Mouse (Mus musculus) MEL (cell line): ENCODE data around the gene Olfr809. TPM values are rescaled to one million over a fixed set of nuclear protein-coding genes. Genes with fewer than 3 reads are reported as not detected.

Experiments used
- DNase-seq: peaks from one replicate; pipeline ENCODE4 v3.0.0; 2011; ENCODE audit warnings: low read depth, low spot score
- H3K27ac ChIP-seq: 2 replicates; pipeline ENCODE4 v1.5.1; 2012; ENCODE audit warnings: low read depth, mild to moderate bottlenecking, control low read depth, low read length, moderate library complexity; ENCODE audit not compliant: control insufficient read depth
- H3K27me3 ChIP-seq, 2 experiments: fragments of 150-350 bp in 1 of 2; sonication (generic) in 1 of 2; 2 replicates each; pipeline ENCODE4 v1.6.1; 2012; ENCODE audit warnings: low read length in 2 of 2, mild to moderate bottlenecking in 2 of 2, improper control_type of control experiment in 1 of 2, moderate library complexity in 1 of 2; ENCODE audit not compliant: insufficient read depth in 2 of 2, control insufficient read depth in 1 of 2
- H3K36me3 ChIP-seq, 2 experiments: 2 replicates each; pipeline ENCODE4 v1.6.1; 2012 to 2014; ENCODE audit warnings: low read length in 2 of 2, improper control_type of control experiment in 1 of 2, inconsistent platforms in 1 of 2, mild to moderate bottlenecking in 1 of 2; ENCODE audit not compliant: insufficient read depth in 2 of 2, control insufficient read depth in 1 of 2
- H3K4me1 ChIP-seq, 2 experiments: fragments of 150-350 bp in 1 of 2; sonication (generic) in 1 of 2; 2 replicates each; pipeline ENCODE4 v1.6.1; 2012; ENCODE audit warnings: low read length in 2 of 2, improper control_type of control experiment in 1 of 2, mild to moderate bottlenecking in 1 of 2; ENCODE audit not compliant: insufficient read depth in 2 of 2, control insufficient read depth in 1 of 2
- H3K4me3 ChIP-seq, 2 experiments: fragments of 150-350 bp in 1 of 2; sonication (generic) in 1 of 2; 2 replicates each; pipeline ENCODE4 v1.5.1; 2012; ENCODE audit warnings: low read depth in 2 of 2, low read length in 2 of 2, mild to moderate bottlenecking in 2 of 2, moderate library complexity in 2 of 2, control low read depth in 1 of 2, improper control_type of control experiment in 1 of 2; ENCODE audit not compliant: control insufficient read depth in 1 of 2, insufficient read depth in 1 of 2
- H3K79me2 ChIP-seq: 2 replicates; pipeline ENCODE4 v1.6.1; 2012; ENCODE audit warnings: mild to moderate bottlenecking, low read length, moderate library complexity; ENCODE audit not compliant: control insufficient read depth, poor library complexity, insufficient read depth
- H3K9ac ChIP-seq: 2 replicates; pipeline ENCODE4 v1.6.1; 2012; ENCODE audit warnings: low read depth, mild to moderate bottlenecking, control low read depth, low read length, moderate library complexity; ENCODE audit not compliant: control insufficient read depth, poor library complexity, severe bottlenecking
- H3K9me3 ChIP-seq: fragments of 150-350 bp; sonication (generic); replicated peaks from 2 replicates; pipeline ENCODE4 v1.6.1; 2012; ENCODE audit warnings: mild to moderate bottlenecking, low read length, improper control_type of control experiment, moderate library complexity; ENCODE audit not compliant: insufficient read depth
- CHD1 ChIP-seq: IDR thresholded peaks from 2 replicates; pipeline ENCODE4 v1.6.1; 2012; ENCODE audit warnings: low read depth, mild to moderate bottlenecking, inconsistent platforms, low read length, improper control_type of control experiment
- CHD2 ChIP-seq: IDR thresholded peaks from 2 replicates; pipeline ENCODE4 v1.6.1; 2011; ENCODE audit warnings: low read length, improper control_type of control experiment
- CTCF ChIP-seq, 3 experiments: IDR thresholded peaks in 2 of 3; conservative IDR thresholded peaks in 1 of 3; 2 replicates each; pipeline ENCODE4 v1.5.1; 2011 to 2012; ENCODE audit warnings: low read length in 3 of 3, low read depth in 2 of 3, mild to moderate bottlenecking in 2 of 3, improper control_type of control experiment in 1 of 3, inconsistent platforms in 1 of 3, mixed read lengths in 1 of 3, moderate library complexity in 1 of 3; ENCODE audit not compliant: control insufficient read depth in 1 of 3, insufficient read depth in 1 of 3, poor library complexity in 1 of 3, severe bottlenecking in 1 of 3
- EP300 ChIP-seq, 2 experiments: IDR thresholded peaks; 2 replicates each; pipeline ENCODE4 v1.6.1; 2011; ENCODE audit warnings: improper control_type of control experiment in 2 of 2, low read length in 2 of 2, low read depth in 1 of 2, mild to moderate bottlenecking in 1 of 2
- GATA1 ChIP-seq: IDR thresholded peaks from 2 replicates; pipeline ENCODE4 v1.6.1; 2011; ENCODE audit warnings: low read depth, low read length, improper control_type of control experiment
- KAT2A ChIP-seq: conservative IDR thresholded peaks from 2 replicates; pipeline ENCODE4 v1.6.1; 2012; ENCODE audit warnings: low read depth, low read length, improper control_type of control experiment, inconsistent platforms
- MAFK ChIP-seq: IDR thresholded peaks from 2 replicates; pipeline ENCODE4 v1.6.1; 2011; ENCODE audit warnings: low read depth, mild to moderate bottlenecking, low read length, improper control_type of control experiment, borderline replicate concordance
- MXI1 ChIP-seq: IDR thresholded peaks from 2 replicates; pipeline ENCODE4 v1.6.1; 2011; ENCODE audit warnings: mild to moderate bottlenecking, low read depth, low read length, improper control_type of control experiment
- NELFE ChIP-seq: IDR thresholded peaks from 2 replicates; pipeline ENCODE4 v1.6.1; 2011; ENCODE audit warnings: low read depth, low read length, improper control_type of control experiment
- POLR2A ChIP-seq, 2 experiments: IDR thresholded peaks; 2 replicates each; pipeline ENCODE4 v1.6.1; 2011 to 2012; ENCODE audit warnings: low read length in 2 of 2, mild to moderate bottlenecking in 2 of 2, control low read depth in 1 of 2, improper control_type of control experiment in 1 of 2, low read depth in 1 of 2, moderate library complexity in 1 of 2; ENCODE audit not compliant: control insufficient read depth in 1 of 2, insufficient read depth in 1 of 2, poor library complexity in 1 of 2
- POLR2AphosphoS2 ChIP-seq: IDR thresholded peaks from 2 replicates; pipeline ENCODE4 v1.6.1; 2011; ENCODE audit warnings: low read length, improper control_type of control experiment
- RCOR1 ChIP-seq: IDR thresholded peaks from 2 replicates; pipeline ENCODE4 v1.6.1; 2012; ENCODE audit warnings: low read depth, mild to moderate bottlenecking, inconsistent platforms, low read length, improper control_type of control experiment
- SIN3A ChIP-seq: IDR thresholded peaks from 2 replicates; pipeline ENCODE4 v1.6.1; 2012; ENCODE audit warnings: low read length, improper control_type of control experiment, inconsistent platforms
- TAL1 ChIP-seq: IDR thresholded peaks from 2 replicates; pipeline ENCODE4 v1.6.1; 2012; ENCODE audit warnings: mild to moderate bottlenecking, inconsistent platforms, low read length, moderate library complexity, mixed read lengths
- TCF12 ChIP-seq: IDR thresholded peaks from 2 replicates; pipeline ENCODE4 v1.6.1; 2014; ENCODE audit warnings: low read depth, mild to moderate bottlenecking, inconsistent platforms, low read length, improper control_type of control experiment, moderate library complexity
- UBTF ChIP-seq: IDR thresholded peaks from 2 replicates; pipeline ENCODE4 v1.6.1; 2012; ENCODE audit warnings: low read depth, mild to moderate bottlenecking, inconsistent platforms, low read length, improper control_type of control experiment, moderate library complexity, borderline replicate concordance; ENCODE audit not compliant: insufficient read depth
- ZKSCAN1 ChIP-seq: IDR thresholded peaks from 2 replicates; pipeline ENCODE4 v1.6.1; 2012; ENCODE audit warnings: low read depth, mild to moderate bottlenecking, inconsistent platforms, low read length, improper control_type of control experiment, moderate library complexity
- ZMIZ1 ChIP-seq: IDR thresholded peaks from 2 replicates; pipeline ENCODE4 v1.6.1; 2012; ENCODE audit warnings: low read depth, mild to moderate bottlenecking, inconsistent platforms, low read length, improper control_type of control experiment, moderate library complexity
- polyA plus RNA-seq, 2 experiments: library from polyadenylated mRNA; stranded (reverse) in 1 of 2; unstranded in 1 of 2; fragments of >175 nt in 1 of 2; fragments of >200 nt in 1 of 2; gene quantifications; 2 replicates each; pipeline versions ENCODE4 v1.2.1 to v1.2.4; 2012; ENCODE audit warnings: low replicate concordance in 2 of 2, low read depth in 1 of 2; ENCODE audit not compliant: insufficient read length in 2 of 2, insufficient read depth in 1 of 2, missing spikeins in 1 of 2
- total RNA-seq: library from RNA; depleted of rRNA; stranded (reverse); fragments of 300-350 nt; gene quantifications from 2 replicates; pipeline ENCODE4 v1.2.3, GENCODE M21; 2012

Gene Olfr809
- total and polyA plus RNA-seq, 3 experiments = not detected

DNA sequence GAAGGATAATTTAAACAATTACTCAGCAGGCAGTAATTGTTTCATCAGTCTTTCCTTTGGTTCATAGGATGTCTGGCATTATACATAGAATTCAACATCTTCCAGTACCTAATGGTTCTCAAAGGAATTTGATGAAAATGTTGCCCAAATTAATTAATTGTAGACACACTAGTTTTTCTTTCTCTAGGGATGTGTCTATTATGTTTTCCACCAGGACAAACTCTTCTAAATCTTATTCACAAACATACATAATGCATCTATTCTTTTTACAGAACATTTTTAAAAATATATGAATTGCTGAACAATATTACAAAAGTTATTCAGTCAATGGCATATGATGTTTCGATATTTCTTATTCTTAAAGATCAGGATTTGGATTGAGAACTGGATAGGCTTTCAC is 9.3 kb upstream of the Olfr809 start, which contains the start of gene Olfr808:
TSS of gene Olfr808 (plus strand) at position 301 of the 400 bp plus-strand sequence.
- H3K4me1 ChIP-seq = no peaks in the 10 kb centered on the region
- TF ChIP-seq ZKSCAN1 (no peak), MXI1 (no peak), UBTF (no peak), SIN3A (no peak), CTCF (IDR thresholded peaks at IDR 0.05 in 2 of 3, conservative IDR thresholded peaks at IDR 0.05 in 1 of 3; ENCODE audit: control insufficient read depth in 1 of 3, insufficient read depth in 1 of 3, low read depth in 2 of 3, low read length in 3 of 3, poor library complexity in 1 of 3, severe bottlenecking in 1 of 3) (no peak), CHD1 (no peak), KAT2A (no peak), MAFK (no peak), TCF12 (no peak), TAL1 (no peak), CHD2 (no peak), POLR2A (IDR thresholded peaks at IDR 0.05; ENCODE audit: control insufficient read depth in 1 of 2, insufficient read depth in 1 of 2, low read depth in 1 of 2, low read length in 2 of 2, poor library complexity in 1 of 2) (no peak), ZMIZ1 (no peak), RCOR1 (no peak), POLR2AphosphoS2 (no peak), NELFE (no peak), EP300 (IDR thresholded peaks at IDR 0.05; ENCODE audit: low read depth in 1 of 2, low read length in 2 of 2) (no peak)
- no peaks in the 10 kb centered on the region for H3K9me3 ChIP-seq
- no peak for DNase-seq
- H3K27ac ChIP-seq = no peak within 1 kb of the TSS
- no peak within 1 kb of the TSS for H3K9ac ChIP-seq
- H3K79me2 ChIP-seq = no peaks in the 10 kb centered on the region
- H3K4me3 ChIP-seq = no peak within 1 kb of the TSS
- no peaks in the 10 kb centered on the region for H3K36me3 ChIP-seq
- H3K27me3 ChIP-seq = no peaks in the 10 kb centered on the region

DNA sequence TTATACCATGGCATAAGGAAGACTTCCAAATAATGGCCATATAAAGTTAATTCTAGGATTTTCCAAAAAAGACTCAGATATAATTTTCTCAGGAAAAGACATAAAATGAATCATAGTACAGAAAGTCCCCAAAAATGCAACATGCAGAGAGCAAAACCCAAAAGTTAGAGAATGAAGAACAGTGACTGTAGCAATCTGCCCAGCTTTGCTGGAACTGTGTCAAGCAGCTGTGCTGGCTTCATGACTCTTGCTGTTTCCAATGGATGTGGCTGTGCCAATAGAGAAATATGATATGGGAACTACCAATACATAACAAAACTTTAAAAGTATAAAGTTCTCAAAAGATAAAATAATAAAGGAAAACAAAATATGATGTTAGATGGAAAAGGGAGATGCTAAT is 3.7 kb downstream of the Olfr809 start:
- Histone ChIP-seq H3K4me3 (no peak overlapping the region), H3K4me1 (no peaks in the 10 kb centered on the region), H3K36me3 (no peaks in the 10 kb centered on the region), H3K27ac (no peak overlapping the region), H3K79me2 (no peaks in the 10 kb centered on the region), H3K27me3 (no peaks in the 10 kb centered on the region), H3K9ac (no peak overlapping the region), H3K9me3 (no peaks in the 10 kb centered on the region)
- TF ChIP-seq GATA1 (no peak), KAT2A (no peak), ZMIZ1 (no peak), EP300 (IDR thresholded peaks at IDR 0.05; ENCODE audit: low read depth in 1 of 2, low read length in 2 of 2) (no peak)
- no peak for DNase-seq
